Mouse (Mus musculus) lung, postnatal 4 days (tissue): ENCODE measurements around the gene Glb1l.

Experiments
- DNase-seq, 2 experiments: peaks; one replicate each; pipeline ENCODE4 v3.0.0; 2021

Glb1l gene

GRCm38 (mm10) chr1:75191622-75192402, 18.8 kb downstream of the Glb1l start, which contains the start of the genes Ankzf1 and Atg9a:
Ankzf1 (plus strand) TSS chr1:75192151.
Atg9a (minus strand) TSS chr1:75192196.
- peak; percentile 95 to 98 for DNase-seq

GRCm38 (mm10) chr1:75191258-75191621, 19.4 kb downstream of the Glb1l start:
- no peak for DNase-seq

- no peak for DNase-seq
These were observed 20.0 kb downstream of the Glb1l start for GRCm38 (mm10) chr1:75190577-75190976.

- DNase-seq, result peak in 1 of 2 experiments; percentile 32
These were observed 22.6 kb downstream of the Glb1l start for GRCm38 (mm10) chr1:75187914-75188483.

- DNase-seq, result no peak
These were observed 23.5 kb downstream of the Glb1l start for GRCm38 (mm10) chr1:75187126-75187525.

- DNase-seq, result no peak
These were observed 25.1 kb downstream of the Glb1l start for GRCm38 (mm10) chr1:75185495-75185894.

GRCm38 (mm10) chr1:75182160-75182559, 28.5 kb downstream of the Glb1l start:
- no peak for DNase-seq

GRCm38 (mm10) chr1:75181377-75181870, 29.2 kb downstream of the Glb1l start:
- DNase-seq, result no peak

GRCm38 (mm10) chr1:75180741-75181140, 29.9 kb downstream of the Glb1l start:
- no peak for DNase-seq

GRCm38 (mm10) chr1:75180105-75180590, 30.5 kb downstream of the Glb1l start, which contains the start of gene Abcb6:
Abcb6 (minus strand) TSS chr1:75180392.
- peak; percentile 88 to 92 for DNase-seq

GRCm38 (mm10) chr1:75179334-75180104, 31.1 kb downstream of the Glb1l start:
- DNase-seq, result no peak

GRCm38 (mm10) chr1:75168472-75169464, 41.8 kb downstream of the Glb1l start, which contains the start of gene Zfand2b:
Zfand2b (plus strand) TSS chr1:75168646.
- peak; percentile 97 to 98 for DNase-seq

GRCm38 (mm10) chr1:75168093-75168471, 42.5 kb downstream of the Glb1l start:
- no peak for DNase-seq

GRCm38 (mm10) chr1:75160256-75160617, 50.4 kb downstream of the Glb1l start:
- no peak for DNase-seq

GRCm38 (mm10) chr1:75159540-75160255, 50.9 kb downstream of the Glb1l start:
- no peak for DNase-seq

- no peak for DNase-seq
These were observed 51.6 kb downstream of the Glb1l start for GRCm38 (mm10) chr1:75158990-75159389.

GRCm38 (mm10) chr1:75155837-75156236, 54.8 kb downstream of the Glb1l start:
- no peak for DNase-seq

- DNase-seq, result no peak
These were observed 61.9 kb downstream of the Glb1l start for GRCm38 (mm10) chr1:75148727-75149126.
